Mouse (Mus musculus): ENCODE measurements at regions not wholly inside any gene's neighbourhood (a gene's known extent, or its start where the extent isn't known, plus 50 kb on each side); places are given as distances from the start of the nearest gene placed in this dataset.

GRCm38 (mm10) chr5:118354871-118355270 lies 109.8 kb downstream of the 2410131K14Rik start:
- peaks cover 7% of the 10 kb centered on the region; the same call in 1 of the 2 replicates for H3K27me3 ChIP-seq
- no peak for ATAC-seq (ENCODE audit: low FRiP score, low read depth)
- no peak overlapping the region for H3K4me3 ChIP-seq
- peaks cover 23% of the 10 kb centered on the region for H3K4me1 ChIP-seq
- H3K4me2 ChIP-seq (replicated peaks), result no peak overlapping the region
- WGBS, result 14% methylated on average over 3 of the region's 3 CpGs
- no peak overlapping the region for H3K9ac ChIP-seq (replicated peaks)
- no peaks in the 10 kb centered on the region for H3K36me3 ChIP-seq
- H3K9me3 ChIP-seq, result peaks cover 3% of the 10 kb centered on the region; the same call in 1 of the 2 replicates
- H3K27ac ChIP-seq (replicated peaks), result no peak overlapping the region

- Histone ChIP-seq H3K36me3 (no peaks in the 10 kb centered on the region), H3K4me1 (peaks cover 23% of the 10 kb centered on the region), H3K27me3 (peaks cover 7% of the 10 kb centered on the region; the same call in 1 of the 2 replicates), H3K4me2 (replicated peaks) (no peak overlapping the region), H3K9ac (replicated peaks) (no peak overlapping the region), H3K27ac (replicated peaks) (no peak overlapping the region), H3K4me3 (no peak overlapping the region), H3K9me3 (peaks cover 3% of the 10 kb centered on the region; the same call in 1 of the 2 replicates)
- no peak for ATAC-seq (ENCODE audit: low FRiP score, low read depth)
- WGBS, result 73% methylated on average over 5 of the region's 5 CpGs
These were observed 110.3 kb downstream of the 2410131K14Rik start for GRCm38 (mm10) chr5:118355287-118355686.

- Histone ChIP-seq H3K27ac (replicated peaks) (no peak overlapping the region), H3K9ac (replicated peaks) (no peak overlapping the region), H3K4me1 (peaks cover 23% of the 10 kb centered on the region), H3K36me3 (no peaks in the 10 kb centered on the region), H3K4me3 (no peak overlapping the region), H3K4me2 (replicated peaks) (no peak overlapping the region), H3K27me3 (peaks cover 12% of the 10 kb centered on the region; the same call in 1 of the 2 replicates), H3K9me3 (peaks cover 3% of the 10 kb centered on the region; the same call in 1 of the 2 replicates)
- no peak for ATAC-seq (ENCODE audit: low FRiP score, low read depth)
- WGBS, result 77% methylated on average over 11 of the region's 11 CpGs
These were observed 110.8 kb downstream of the 2410131K14Rik start for GRCm38 (mm10) chr5:118355691-118356337.

GRCm38 (mm10) chr5:118359646-118360373 lies 114.8 kb downstream of the 2410131K14Rik start:
- Histone ChIP-seq H3K9ac (replicated peaks) (no peak overlapping the region), H3K27ac (replicated peaks) (no peak overlapping the region), H3K9me3 (no peaks in the 10 kb centered on the region), H3K4me3 (no peak overlapping the region), H3K4me1 (peaks cover 10% of the 10 kb centered on the region), H3K27me3 (peaks cover 25% of the 10 kb centered on the region; the same call in 1 of the 2 replicates), H3K36me3 (no peaks in the 10 kb centered on the region), H3K4me2 (replicated peaks) (no peak overlapping the region)
- ATAC-seq (ENCODE audit: low FRiP score, low read depth), result no peak
- WGBS, result 74% methylated on average over 13 of the region's 13 CpGs

- ATAC-seq (ENCODE audit: low FRiP score, low read depth), result no peak
- H3K27me3 ChIP-seq, result peaks cover 25% of the 10 kb centered on the region; the same call in 1 of the 2 replicates
- 82% methylated on average over 16 of the region's 16 CpGs for WGBS
These were observed 115.5 kb downstream of the 2410131K14Rik start for GRCm38 (mm10) chr5:118360374-118361064.

GRCm38 (mm10) chr5:118361133-118361852 lies 116.3 kb downstream of the 2410131K14Rik start:
- Histone ChIP-seq H3K36me3 (no peaks in the 10 kb centered on the region), H3K27ac (replicated peaks) (no peak overlapping the region), H3K27me3 (peaks cover 26% of the 10 kb centered on the region; the same call in 1 of the 2 replicates), H3K9me3 (no peaks in the 10 kb centered on the region), H3K9ac (replicated peaks) (no peak overlapping the region), H3K4me2 (replicated peaks) (no peak overlapping the region), H3K4me3 (no peak overlapping the region), H3K4me1 (no peaks in the 10 kb centered on the region)
- 80% methylated on average over 13 of the region's 13 CpGs for WGBS
- no peak for ATAC-seq (ENCODE audit: low FRiP score, low read depth)

More at GRCm38 (mm10) chr5:118360374-118361064, 115.5 kb downstream of the 2410131K14Rik start:
- H3K4me2 ChIP-seq (replicated peaks), result no peak overlapping the region
- no peaks in the 10 kb centered on the region for H3K36me3 ChIP-seq
- H3K9ac ChIP-seq (replicated peaks), result no peak overlapping the region
- peaks cover 3% of the 10 kb centered on the region; the same call in 1 of the 2 replicates for H3K4me1 ChIP-seq
- no peak overlapping the region for H3K4me3 ChIP-seq
- H3K27ac ChIP-seq (replicated peaks), result no peak overlapping the region
- no peaks in the 10 kb centered on the region for H3K9me3 ChIP-seq

- H3K4me3 ChIP-seq, result no peak overlapping the region
- H3K4me2 ChIP-seq (replicated peaks), result no peak overlapping the region
- peaks cover 31% of the 10 kb centered on the region; the same call in 1 of the 2 replicates for H3K27me3 ChIP-seq
- ATAC-seq (ENCODE audit: low FRiP score, low read depth), result no peak
- H3K27ac ChIP-seq (replicated peaks), result no peak overlapping the region
- WGBS, result 81% methylated on average over 8 of the region's 8 CpGs
- H3K36me3 ChIP-seq, result no peaks in the 10 kb centered on the region
- no peaks in the 10 kb centered on the region for H3K4me1 ChIP-seq
- H3K9ac ChIP-seq (replicated peaks), result no peak overlapping the region
- H3K9me3 ChIP-seq, result no peaks in the 10 kb centered on the region
These were observed 116.9 kb downstream of the 2410131K14Rik start for GRCm38 (mm10) chr5:118361853-118362406.

GRCm38 (mm10) chr5:118362738-118363137 lies 117.7 kb downstream of the 2410131K14Rik start:
- H3K4me2 ChIP-seq (replicated peaks), result no peak overlapping the region
- no peaks in the 10 kb centered on the region for H3K4me1 ChIP-seq
- no peak overlapping the region for H3K9ac ChIP-seq (replicated peaks)
- H3K9me3 ChIP-seq, result no peaks in the 10 kb centered on the region
- no peaks in the 10 kb centered on the region for H3K36me3 ChIP-seq
- WGBS, result 55% methylated on average over 4 of the region's 4 CpGs
- no peak for ATAC-seq (ENCODE audit: low FRiP score, low read depth)
- H3K4me3 ChIP-seq, result no peak overlapping the region
- H3K27ac ChIP-seq (replicated peaks), result no peak overlapping the region
- H3K27me3 ChIP-seq, result peaks cover 31% of the 10 kb centered on the region; the same call in 1 of the 2 replicates

GRCm38 (mm10) chr5:118363154-118363553 lies 118.1 kb downstream of the 2410131K14Rik start:
- ATAC-seq (ENCODE audit: low FRiP score, low read depth), result no peak
- Histone ChIP-seq H3K9ac (replicated peaks) (no peak overlapping the region), H3K27me3 (peaks cover 31% of the 10 kb centered on the region; the same call in 1 of the 2 replicates), H3K4me2 (replicated peaks) (no peak overlapping the region), H3K9me3 (no peaks in the 10 kb centered on the region), H3K36me3 (no peaks in the 10 kb centered on the region), H3K4me1 (no peaks in the 10 kb centered on the region), H3K4me3 (no peak overlapping the region), H3K27ac (replicated peaks) (no peak overlapping the region)
- WGBS, result 76% methylated on average over 6 of the region's 6 CpGs

GRCm38 (mm10) chr5:118364646-118365045 lies 119.6 kb downstream of the 2410131K14Rik start:
- ATAC-seq (ENCODE audit: low FRiP score, low read depth), result no peak
- Histone ChIP-seq H3K4me2 (replicated peaks) (no peak overlapping the region), H3K36me3 (no peaks in the 10 kb centered on the region), H3K9ac (replicated peaks) (no peak overlapping the region), H3K9me3 (no peaks in the 10 kb centered on the region), H3K27ac (replicated peaks) (no peak overlapping the region), H3K4me1 (no peaks in the 10 kb centered on the region), H3K27me3 (0 out of 2 replicates have a peak, but pooled peaks cover 26% of the 10 kb centered on the region), H3K4me3 (no peak overlapping the region)
- 89% methylated on average over 4 of the region's 4 CpGs for WGBS

- Histone ChIP-seq H3K4me1 (no peaks in the 10 kb centered on the region), H3K27me3 (0 out of 2 replicates have a peak, but pooled peaks cover 26% of the 10 kb centered on the region), H3K36me3 (no peaks in the 10 kb centered on the region), H3K9me3 (no peaks in the 10 kb centered on the region), H3K27ac (replicated peaks) (no peak overlapping the region), H3K4me2 (replicated peaks) (no peak overlapping the region), H3K9ac (replicated peaks) (no peak overlapping the region), H3K4me3 (no peak overlapping the region)
- WGBS, result 92% methylated on average over 7 of the region's 7 CpGs
- ATAC-seq (ENCODE audit: low FRiP score, low read depth), result no peak
These were observed 120.2 kb downstream of the 2410131K14Rik start for GRCm38 (mm10) chr5:118365196-118365595.
